Mouse (Mus musculus) MEL (cell line): ENCODE measurements at regions not wholly inside any gene's neighbourhood (a gene's known extent, or its start where the extent isn't known, plus 50 kb on each side); places are given as distances from the start of the nearest gene placed in this dataset.

Source experiments
- DNase-seq: peaks from one replicate; pipeline ENCODE4 v3.0.0; 2011; ENCODE audit warnings: low read depth, low spot score
- H3K27ac ChIP-seq: 2 replicates; pipeline ENCODE4 v1.5.1; 2012; ENCODE audit warnings: low read depth, mild to moderate bottlenecking, control low read depth, low read length, moderate library complexity; ENCODE audit not compliant: control insufficient read depth
- H3K27me3 ChIP-seq, 2 experiments: fragments of 150-350 bp in 1 of 2; sonication (generic) in 1 of 2; 2 replicates each; pipeline ENCODE4 v1.6.1; 2012; ENCODE audit warnings: low read length in 2 of 2, mild to moderate bottlenecking in 2 of 2, improper control_type of control experiment in 1 of 2, moderate library complexity in 1 of 2; ENCODE audit not compliant: insufficient read depth in 2 of 2, control insufficient read depth in 1 of 2
- H3K36me3 ChIP-seq, 2 experiments: 2 replicates each; pipeline ENCODE4 v1.6.1; 2012 to 2014; ENCODE audit warnings: low read length in 2 of 2, improper control_type of control experiment in 1 of 2, inconsistent platforms in 1 of 2, mild to moderate bottlenecking in 1 of 2; ENCODE audit not compliant: insufficient read depth in 2 of 2, control insufficient read depth in 1 of 2
- H3K4me1 ChIP-seq, 2 experiments: fragments of 150-350 bp in 1 of 2; sonication (generic) in 1 of 2; 2 replicates each; pipeline ENCODE4 v1.6.1; 2012; ENCODE audit warnings: low read length in 2 of 2, improper control_type of control experiment in 1 of 2, mild to moderate bottlenecking in 1 of 2; ENCODE audit not compliant: insufficient read depth in 2 of 2, control insufficient read depth in 1 of 2
- H3K4me3 ChIP-seq, 2 experiments: fragments of 150-350 bp in 1 of 2; sonication (generic) in 1 of 2; 2 replicates each; pipeline ENCODE4 v1.5.1; 2012; ENCODE audit warnings: low read depth in 2 of 2, low read length in 2 of 2, mild to moderate bottlenecking in 2 of 2, moderate library complexity in 2 of 2, control low read depth in 1 of 2, improper control_type of control experiment in 1 of 2; ENCODE audit not compliant: control insufficient read depth in 1 of 2, insufficient read depth in 1 of 2
- H3K79me2 ChIP-seq: 2 replicates; pipeline ENCODE4 v1.6.1; 2012; ENCODE audit warnings: mild to moderate bottlenecking, low read length, moderate library complexity; ENCODE audit not compliant: control insufficient read depth, poor library complexity, insufficient read depth
- H3K9ac ChIP-seq: 2 replicates; pipeline ENCODE4 v1.6.1; 2012; ENCODE audit warnings: low read depth, mild to moderate bottlenecking, control low read depth, low read length, moderate library complexity; ENCODE audit not compliant: control insufficient read depth, poor library complexity, severe bottlenecking
- H3K9me3 ChIP-seq: fragments of 150-350 bp; sonication (generic); replicated peaks from 2 replicates; pipeline ENCODE4 v1.6.1; 2012; ENCODE audit warnings: mild to moderate bottlenecking, low read length, improper control_type of control experiment, moderate library complexity; ENCODE audit not compliant: insufficient read depth
- CHD2 ChIP-seq: IDR thresholded peaks from 2 replicates; pipeline ENCODE4 v1.6.1; 2011; ENCODE audit warnings: low read length, improper control_type of control experiment
- ELF1 ChIP-seq: IDR thresholded peaks from 2 replicates; pipeline ENCODE4 v1.6.1; 2014; ENCODE audit warnings: low read depth, mild to moderate bottlenecking, inconsistent platforms, low read length, improper control_type of control experiment, moderate library complexity
- EP300 ChIP-seq, 2 experiments: IDR thresholded peaks; 2 replicates each; pipeline ENCODE4 v1.6.1; 2011; ENCODE audit warnings: improper control_type of control experiment in 2 of 2, low read length in 2 of 2, low read depth in 1 of 2, mild to moderate bottlenecking in 1 of 2
- ETS1 ChIP-seq: IDR thresholded peaks from 2 replicates; pipeline ENCODE4 v1.6.1; 2012; ENCODE audit warnings: low read depth, mild to moderate bottlenecking, inconsistent platforms, low read length, improper control_type of control experiment, moderate library complexity
- GATA1 ChIP-seq: IDR thresholded peaks from 2 replicates; pipeline ENCODE4 v1.6.1; 2011; ENCODE audit warnings: low read depth, low read length, improper control_type of control experiment
- HCFC1 ChIP-seq: IDR thresholded peaks from 2 replicates; pipeline ENCODE4 v1.6.1; 2012; ENCODE audit warnings: low read depth, mild to moderate bottlenecking, inconsistent platforms, low read length, improper control_type of control experiment, moderate library complexity
- JUND ChIP-seq: IDR thresholded peaks from 2 replicates; pipeline ENCODE4 v1.6.1; 2011; ENCODE audit warnings: low read depth, mild to moderate bottlenecking, improper control_type of control experiment, low read length
- MAZ ChIP-seq: IDR thresholded peaks from 2 replicates; pipeline ENCODE4 v1.6.1; 2012; ENCODE audit warnings: low read depth, mild to moderate bottlenecking, inconsistent platforms, low read length, improper control_type of control experiment
- MYC ChIP-seq: IDR thresholded peaks from 2 replicates; pipeline ENCODE4 v1.6.1; 2011; ENCODE audit warnings: low read depth, mild to moderate bottlenecking, low read length, improper control_type of control experiment, moderate library complexity
- POLR2A ChIP-seq, 2 experiments: IDR thresholded peaks; 2 replicates each; pipeline ENCODE4 v1.6.1; 2011 to 2012; ENCODE audit warnings: low read length in 2 of 2, mild to moderate bottlenecking in 2 of 2, control low read depth in 1 of 2, improper control_type of control experiment in 1 of 2, low read depth in 1 of 2, moderate library complexity in 1 of 2; ENCODE audit not compliant: control insufficient read depth in 1 of 2, insufficient read depth in 1 of 2, poor library complexity in 1 of 2
- RCOR1 ChIP-seq: IDR thresholded peaks from 2 replicates; pipeline ENCODE4 v1.6.1; 2012; ENCODE audit warnings: low read depth, mild to moderate bottlenecking, inconsistent platforms, low read length, improper control_type of control experiment
- SIN3A ChIP-seq: IDR thresholded peaks from 2 replicates; pipeline ENCODE4 v1.6.1; 2012; ENCODE audit warnings: low read length, improper control_type of control experiment, inconsistent platforms
- SMC3 ChIP-seq: IDR thresholded peaks from 2 replicates; pipeline ENCODE4 v1.6.1; 2011; ENCODE audit warnings: low read depth, low read length, improper control_type of control experiment
- USF1 ChIP-seq: IDR thresholded peaks from 2 replicates; pipeline ENCODE4 v1.6.1; 2014; ENCODE audit warnings: low read depth, mild to moderate bottlenecking, inconsistent platforms, low read length, improper control_type of control experiment, moderate library complexity
- USF2 ChIP-seq, 2 experiments: IDR thresholded peaks; 2 replicates each; pipeline ENCODE4 v1.6.1; 2011 to 2012; ENCODE audit warnings: improper control_type of control experiment in 2 of 2, low read length in 2 of 2, borderline replicate concordance in 1 of 2, inconsistent platforms in 1 of 2, low read depth in 1 of 2, mild to moderate bottlenecking in 1 of 2; ENCODE audit not compliant: insufficient read depth in 1 of 2
- ZKSCAN1 ChIP-seq: IDR thresholded peaks from 2 replicates; pipeline ENCODE4 v1.6.1; 2012; ENCODE audit warnings: low read depth, mild to moderate bottlenecking, inconsistent platforms, low read length, improper control_type of control experiment, moderate library complexity
- ZMIZ1 ChIP-seq: IDR thresholded peaks from 2 replicates; pipeline ENCODE4 v1.6.1; 2012; ENCODE audit warnings: low read depth, mild to moderate bottlenecking, inconsistent platforms, low read length, improper control_type of control experiment, moderate library complexity

DNA sequence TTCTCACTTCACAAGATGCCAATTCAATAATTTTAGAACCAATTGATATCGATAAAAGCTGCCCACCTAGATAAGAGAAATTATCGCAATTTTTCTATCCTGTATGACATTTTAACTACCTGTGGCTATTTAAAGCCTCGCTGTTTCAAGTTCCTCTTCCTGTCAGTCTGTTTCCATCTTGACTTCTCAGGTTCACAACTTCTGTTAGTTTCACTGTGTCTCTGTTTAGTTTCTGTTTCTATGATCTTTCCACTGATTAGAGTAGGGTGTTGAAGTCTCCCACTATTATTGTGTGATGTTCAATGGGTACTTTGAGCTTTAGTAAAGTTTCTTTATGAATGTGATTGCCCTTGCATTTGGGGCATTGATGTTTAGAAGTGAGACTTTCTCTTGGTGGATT lies 322.1 kb downstream of the Cox7c start:
- no peaks in the 10 kb centered on the region for H3K36me3 ChIP-seq
- no peaks in the 10 kb centered on the region for H3K9me3 ChIP-seq
- peak; percentile 6 for DNase-seq
- no peak for TF ChIP-seq MAZ
- no peak for TF ChIP-seq POLR2A (IDR thresholded peaks at IDR 0.05; ENCODE audit: control insufficient read depth in 1 of 2, insufficient read depth in 1 of 2, low read depth in 1 of 2, low read length in 2 of 2, poor library complexity in 1 of 2)
- TF ChIP-seq ETS1: no peak
- TF ChIP-seq SMC3: no peak
- no peak for TF ChIP-seq HCFC1
- no peak for TF ChIP-seq RCOR1
- no peak for TF ChIP-seq ELF1
- no peak for TF ChIP-seq SIN3A
- TF ChIP-seq MYC: no peak
- TF ChIP-seq EP300 (IDR thresholded peaks at IDR 0.05; ENCODE audit: low read depth in 1 of 2, low read length in 2 of 2): no peak
- no peak for TF ChIP-seq GATA1
- TF ChIP-seq ZKSCAN1: no peak
- TF ChIP-seq USF2 (IDR thresholded peaks at IDR 0.05; ENCODE audit: borderline replicate concordance in 1 of 2, insufficient read depth in 1 of 2, low read depth in 1 of 2, low read length in 2 of 2): no peak
- no peak for TF ChIP-seq JUND
- no peak for TF ChIP-seq USF1
- no peak for TF ChIP-seq CHD2
- peak overlapping the region in 1 of 2 experiments; percentile 12; a peak in 2 of 4 replicates for H3K4me3 ChIP-seq
- no peak overlapping the region for H3K27ac ChIP-seq
- H3K9ac ChIP-seq: no peak overlapping the region
- H3K4me1 ChIP-seq: no peaks in the 10 kb centered on the region
- H3K79me2 ChIP-seq: no peaks in the 10 kb centered on the region
- H3K27me3 ChIP-seq: no peaks in the 10 kb centered on the region

- TF ChIP-seq ZMIZ1 (no peak), USF1 (peak; percentile 74)
- TF ChIP-seq, all 39 proteins: peak for 1
- DNase-seq: peak; percentile 4
- H3K27ac ChIP-seq: no peak overlapping the region
- H3K9me3 ChIP-seq: no peaks in the 10 kb centered on the region
- H3K36me3 ChIP-seq: no peaks in the 10 kb centered on the region
- H3K27me3 ChIP-seq: no peaks in the 10 kb centered on the region
- no peaks in the 10 kb centered on the region for H3K4me1 ChIP-seq
- H3K9ac ChIP-seq: no peak overlapping the region
- H3K4me3 ChIP-seq: peak overlapping the region; percentile 12 to 44; a peak in 3 of 4 replicates
- H3K79me2 ChIP-seq: no peaks in the 10 kb centered on the region
Measured at GRCm38 (mm10) chr13:85724105-85724504, 322.6 kb downstream of the Cox7c start.
